Mouse (Mus musculus) megakaryocyte-erythroid progenitor cell, adult 5-6 weeks (primary cell): ENCODE measurements around the gene Atxn1. TPM values are rescaled to one million over a fixed set of nuclear protein-coding genes. Genes with fewer than 3 reads are reported as not detected.

Experiments used
- ATAC-seq: replicated peaks from 2 replicates; pipeline ENCODE4 v1.8.0; 2016; ENCODE audit warnings: mild to moderate bottlenecking, inconsistent platforms; ENCODE audit not compliant: severe bottlenecking, poor library complexity, low FRiP score, low TSS enrichment
- total RNA-seq, 2 experiments: library from RNA; stranded (forward) in 1 of 2; stranded (reverse) in 1 of 2; fragments of 200-1000, 215-1000 nt in 1 of 2; fragments of >200 nt in 1 of 2; fragmentation: Nextera tagmentation in 1 of 2; gene quantifications; 2 replicates each; pipeline ENCODE4 v1.2.3; 2014 to 2017

Gene Atxn1
- total RNA-seq, 2 experiments from 2014 or later = 6.3 to 23.3 TPM

DNA sequence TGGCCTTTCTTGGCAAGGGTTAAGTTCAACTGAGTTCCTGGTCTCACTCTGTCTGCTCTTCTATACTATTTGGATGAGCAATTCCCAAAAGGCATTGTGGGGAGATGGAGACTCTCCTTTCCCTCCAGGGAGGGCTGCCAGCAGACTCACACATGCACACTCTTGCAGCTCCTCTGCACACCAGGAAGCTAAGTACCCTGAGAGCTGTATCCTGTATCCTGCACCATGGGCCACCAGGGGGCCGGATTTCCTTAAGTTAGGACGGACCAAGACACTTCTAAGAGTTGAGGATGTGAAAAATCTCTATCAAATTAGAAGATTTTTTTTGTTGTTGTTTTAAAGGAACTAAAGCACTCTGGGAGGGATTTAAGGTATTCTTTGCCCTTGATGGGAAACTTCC lies 387.0 kb downstream of the Atxn1 start:
- ATAC-seq = no peak

DNA sequence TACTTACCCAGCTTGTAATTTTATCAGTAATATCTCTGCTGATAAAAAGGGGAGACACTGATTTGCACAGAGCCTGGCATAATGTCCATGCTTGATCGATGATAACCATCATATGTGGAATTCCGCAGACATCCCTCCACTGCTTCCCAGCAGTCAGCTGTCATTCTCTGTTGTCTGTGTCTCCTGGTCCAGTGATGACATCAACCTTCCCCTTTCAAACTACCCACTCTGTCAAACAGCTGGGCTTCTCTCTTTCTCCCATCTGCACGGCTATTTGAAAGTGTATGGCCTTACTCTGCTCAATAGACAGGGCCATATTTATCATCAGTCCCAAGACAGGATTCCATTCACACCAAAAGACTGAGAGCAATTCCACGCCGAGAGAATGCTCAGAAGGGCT lies 387.4 kb downstream of the Atxn1 start:
- no peak for ATAC-seq

DNA sequence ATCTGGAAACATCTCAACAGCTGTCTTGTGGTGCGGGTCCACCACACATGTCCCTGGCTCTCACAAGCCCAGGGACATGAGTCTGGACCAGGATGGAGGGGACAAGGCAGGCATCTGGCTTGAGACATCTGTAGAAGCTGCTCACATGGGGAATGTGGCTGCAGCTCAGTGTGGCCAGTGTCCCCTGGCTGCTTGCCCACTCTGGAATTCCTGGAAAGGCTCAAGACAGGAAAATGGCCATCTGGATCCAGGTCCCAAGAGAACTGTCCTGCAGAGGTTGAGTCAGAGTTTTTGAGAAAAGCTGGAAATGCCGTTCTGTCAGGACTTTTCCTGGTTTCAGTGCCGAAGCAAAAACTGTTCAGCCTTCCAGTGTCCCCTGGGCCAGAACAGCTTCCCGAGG lies 388.6 kb downstream of the Atxn1 start:
- ATAC-seq = no peak

DNA sequence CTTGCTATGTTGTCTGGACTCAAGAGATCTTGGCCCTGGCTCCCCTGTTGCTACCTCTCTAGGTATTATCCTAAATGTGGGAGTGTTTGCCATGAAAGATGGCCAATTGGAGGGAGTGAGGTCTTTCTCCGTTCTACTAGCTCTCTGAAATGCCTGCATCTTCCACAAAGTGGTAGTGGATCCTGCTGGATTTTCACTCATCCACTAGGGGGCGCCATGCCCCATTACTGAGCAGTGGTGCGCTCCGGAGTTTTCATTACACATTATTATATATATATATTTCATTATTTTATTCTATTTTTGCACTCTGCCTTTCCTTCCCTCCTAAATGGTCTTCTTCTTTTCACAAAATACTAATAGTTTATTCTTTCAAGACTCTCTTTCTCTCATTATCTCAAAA lies 392.0 kb downstream of the Atxn1 start:
- peak; percentile 73 for ATAC-seq

DNA sequence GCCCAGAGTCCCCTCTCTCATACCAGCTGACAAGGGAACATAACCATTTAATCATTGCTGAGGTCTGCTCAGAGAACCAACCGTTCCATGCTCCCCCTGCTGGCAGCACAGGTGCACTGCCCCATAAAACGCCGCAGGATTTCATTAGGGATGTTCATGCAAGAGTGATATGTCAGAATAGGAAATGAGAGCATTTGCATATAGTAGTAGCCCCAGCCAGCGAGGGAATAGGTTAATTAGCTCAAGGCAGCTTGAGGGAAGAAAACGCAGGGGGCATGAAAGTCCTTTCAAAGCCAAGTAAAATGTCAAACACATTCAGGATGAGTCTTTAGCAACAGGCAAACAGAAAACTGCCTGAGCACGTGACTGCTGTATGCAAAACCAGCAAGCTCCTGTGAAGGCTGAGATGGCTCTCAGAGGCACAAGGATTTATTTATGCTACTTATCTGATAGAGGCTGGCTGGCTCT lies 393.0 kb downstream of the Atxn1 start:
- peak; percentile 84 for ATAC-seq

DNA sequence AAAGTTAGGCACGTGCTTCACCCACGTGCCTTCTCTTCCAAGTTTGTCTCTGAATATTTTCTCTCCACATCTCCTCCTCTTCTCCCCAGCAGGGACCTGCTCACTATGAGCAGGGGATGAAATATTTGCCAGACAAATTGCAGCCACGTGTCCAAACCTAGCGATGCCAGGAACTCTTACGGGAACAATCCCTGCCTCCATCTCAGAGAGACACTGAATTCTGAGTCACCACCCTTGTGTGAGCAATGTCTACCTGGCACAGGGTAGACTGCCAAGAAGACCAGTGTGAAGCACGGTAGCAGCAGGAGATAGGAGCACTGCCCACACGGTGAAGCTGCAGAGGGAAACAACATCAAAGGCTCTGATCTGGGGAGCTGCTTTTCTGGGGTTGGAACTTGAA lies 394.9 kb downstream of the Atxn1 start:
- no peak for ATAC-seq

DNA sequence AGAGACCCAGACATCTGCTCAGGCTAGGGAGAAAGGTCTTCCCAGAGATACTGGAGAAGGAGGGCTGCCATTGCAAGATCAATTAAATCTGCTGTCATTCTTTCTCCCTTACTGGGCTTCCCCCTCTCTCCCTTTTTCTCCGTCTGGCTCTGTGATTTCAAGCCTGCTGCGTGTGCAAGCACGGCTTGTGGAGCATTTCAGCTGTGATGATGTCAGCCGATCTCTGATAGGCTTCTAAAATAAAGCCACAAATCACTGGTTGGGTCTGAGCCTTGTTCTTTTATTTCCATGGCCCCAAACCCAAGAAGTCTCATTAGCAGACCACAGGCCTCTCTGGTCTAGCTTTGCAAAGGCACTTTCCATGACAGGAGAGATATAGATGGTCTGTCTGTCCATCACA lies 399.9 kb downstream of the Atxn1 start:
- ATAC-seq = no peak

DNA sequence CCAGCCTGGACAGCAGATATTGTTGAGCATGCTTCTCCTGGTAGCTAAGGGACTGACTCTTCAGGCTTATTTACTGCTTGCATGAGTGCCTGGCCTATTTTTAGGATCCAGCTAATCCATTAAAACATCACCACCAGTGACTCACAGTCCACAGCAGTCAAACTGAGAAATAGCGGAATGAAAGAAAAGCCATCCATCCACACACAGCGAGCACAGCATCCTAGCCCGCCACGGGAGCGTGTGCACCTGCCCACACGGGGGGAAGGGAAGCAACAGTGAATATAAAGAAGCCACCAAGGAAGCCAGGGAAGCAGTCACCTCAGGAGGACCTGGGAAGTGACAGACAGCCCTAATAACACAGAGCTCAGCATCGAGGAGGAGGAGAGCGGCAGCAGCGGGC lies 402.8 kb downstream of the Atxn1 start:
- no peak for ATAC-seq

DNA sequence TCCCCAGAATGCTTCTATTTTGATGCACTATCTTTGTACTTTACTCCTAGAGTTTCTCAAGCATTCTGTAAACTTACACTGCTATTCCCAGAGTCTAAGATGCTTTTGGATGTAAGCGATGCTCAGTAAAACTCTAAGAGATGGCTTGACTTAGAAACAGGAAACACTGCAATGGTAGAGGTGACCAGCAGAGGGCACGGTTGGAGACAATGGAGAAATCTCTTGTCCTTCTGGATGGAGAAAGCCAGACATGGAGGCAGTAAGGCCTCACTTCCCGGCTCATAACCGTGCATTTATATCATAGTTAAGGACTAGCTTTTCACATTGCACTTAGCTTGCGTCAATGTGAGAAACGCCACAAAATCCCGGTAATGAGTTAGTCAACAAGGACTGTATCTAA lies 404.3 kb downstream of the Atxn1 start:
- no peak for ATAC-seq

DNA sequence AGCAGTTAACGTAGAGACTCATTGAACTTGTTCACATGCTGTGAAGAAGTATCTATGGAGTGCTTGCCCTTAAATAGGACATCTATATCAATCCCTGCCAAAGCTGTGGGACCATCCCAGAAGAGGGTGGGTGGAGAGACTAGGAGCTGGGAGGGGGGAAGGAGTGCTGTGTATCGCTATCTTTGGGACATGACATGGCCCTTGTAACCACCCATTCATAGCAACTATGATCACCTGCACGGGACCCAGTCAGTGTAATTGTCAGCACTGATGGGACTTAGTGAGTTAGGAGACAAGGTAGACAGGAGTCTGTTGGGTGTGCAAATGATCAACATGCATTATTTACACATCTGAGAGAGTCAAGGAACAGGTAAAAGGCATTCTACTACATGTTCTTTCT lies 405.6 kb downstream of the Atxn1 start:
- no peak for ATAC-seq

DNA sequence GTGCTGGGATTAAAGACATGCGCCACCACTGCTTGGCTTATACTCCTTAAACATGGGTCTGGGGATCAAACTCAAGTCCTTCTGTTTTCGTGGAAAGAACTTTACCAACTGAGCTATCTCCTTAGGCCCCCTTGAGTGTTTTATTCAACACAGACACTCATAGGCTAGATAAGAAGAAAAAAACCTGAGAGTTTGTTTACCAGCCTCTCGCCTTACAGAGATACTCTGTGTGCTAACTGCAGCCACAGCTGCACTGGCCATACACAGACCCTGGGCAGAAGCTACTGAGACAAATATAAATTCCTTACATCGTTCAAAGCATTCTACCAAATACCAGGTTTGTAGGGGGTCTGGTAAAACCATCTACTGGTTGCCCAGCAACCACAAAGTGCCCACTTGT lies 406.4 kb downstream of the Atxn1 start:
- no peak for ATAC-seq

DNA sequence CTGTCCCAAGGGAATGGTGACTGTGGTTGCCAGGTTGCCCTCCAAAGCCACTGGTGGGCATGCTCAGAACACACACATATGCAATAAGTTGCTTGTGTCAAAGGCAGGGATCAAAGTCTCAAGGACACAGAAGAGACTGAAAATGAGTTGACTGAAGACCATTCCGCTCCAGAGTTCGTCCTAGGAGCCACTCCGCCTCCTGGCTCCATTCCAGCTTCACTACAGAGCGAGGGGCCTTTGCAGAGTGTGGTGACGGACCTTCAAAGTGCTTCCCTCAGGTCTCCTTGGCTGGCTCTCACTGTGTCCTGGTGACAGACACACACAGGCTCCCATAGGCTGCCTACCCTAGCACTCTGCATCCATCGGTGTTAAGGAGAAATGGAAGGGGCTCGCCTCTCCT lies 411.1 kb downstream of the Atxn1 start:
- no peak for ATAC-seq

DNA sequence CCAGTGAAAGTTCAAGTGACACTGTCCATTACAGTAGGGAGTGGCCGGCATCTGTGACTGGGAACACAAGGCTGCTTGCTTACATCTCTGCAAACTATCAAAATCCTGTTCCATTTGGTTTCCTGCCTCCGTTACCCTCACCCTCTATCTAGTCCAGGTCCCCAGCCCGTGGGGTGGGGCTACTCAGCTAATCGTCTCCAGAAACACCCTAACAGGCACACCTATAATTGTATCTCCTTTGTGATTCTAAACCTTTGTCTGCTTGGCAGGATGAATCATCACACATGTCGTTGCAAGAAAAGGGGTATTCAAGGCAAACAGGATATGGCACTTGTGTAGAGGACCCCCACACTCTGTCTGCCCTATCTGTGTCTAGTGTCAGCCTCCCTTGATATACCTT lies 417.3 kb downstream of the Atxn1 start:
- no peak for ATAC-seq

DNA sequence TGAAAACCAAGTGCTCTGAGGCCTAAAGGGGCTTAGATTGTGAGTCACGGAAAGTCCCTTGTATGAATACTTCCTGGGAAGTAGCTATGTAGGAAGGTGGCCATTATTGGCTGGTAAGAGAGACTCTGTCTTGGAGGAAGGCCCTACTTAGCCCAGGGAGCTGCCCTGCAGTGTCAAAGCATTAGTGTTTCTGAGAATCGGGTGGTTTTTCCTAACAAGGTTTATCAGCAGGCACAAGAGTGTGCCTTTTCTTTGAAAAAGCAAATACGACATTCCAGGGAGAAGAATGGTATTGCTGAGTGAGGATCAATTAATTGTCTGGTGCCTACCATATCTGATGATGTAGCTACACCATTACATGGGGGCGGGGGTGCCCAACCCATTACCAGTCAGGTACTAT lies 417.9 kb downstream of the Atxn1 start:
- ATAC-seq = no peak

DNA sequence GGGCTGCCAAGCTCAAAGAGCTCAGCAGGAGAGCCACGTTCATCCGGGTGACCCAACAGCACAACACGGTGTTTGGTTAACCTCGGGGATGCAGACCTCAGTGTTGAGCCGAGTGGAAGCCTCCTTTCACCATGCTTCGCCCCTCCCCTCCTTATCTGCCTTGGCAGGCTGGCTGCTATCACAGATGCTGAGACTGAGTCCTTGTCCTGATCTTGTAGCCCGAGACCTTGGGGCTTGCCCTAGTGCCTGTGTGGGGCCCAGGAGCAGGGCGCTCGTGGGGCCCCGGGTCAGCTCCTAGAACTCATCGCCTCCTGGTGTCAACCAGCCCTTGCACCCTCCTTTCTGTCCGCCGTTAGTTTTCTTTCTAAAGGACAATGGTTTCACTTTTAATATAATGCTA lies 418.8 kb downstream of the Atxn1 start:
- peak; percentile 93 for ATAC-seq

DNA sequence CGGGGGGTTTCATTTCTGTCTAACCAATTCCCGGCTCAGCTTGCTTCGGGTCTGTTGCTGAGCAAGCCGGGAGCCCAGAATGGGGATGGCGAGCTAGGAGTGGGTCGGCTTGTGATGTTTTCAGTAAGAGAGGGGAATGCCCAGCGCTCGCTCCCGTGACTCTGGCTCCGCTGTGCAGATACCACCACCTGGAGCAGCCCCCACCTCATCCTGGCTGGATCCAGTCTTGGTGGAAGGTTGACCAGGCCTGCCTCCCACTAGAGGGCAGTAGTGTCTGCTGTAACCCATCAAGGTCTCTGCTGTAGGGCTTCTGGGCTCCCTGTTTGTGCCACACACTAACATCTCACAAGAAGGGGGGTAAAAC lies 425.6 kb downstream of the Atxn1 start:
- ATAC-seq = peak; percentile 67

DNA sequence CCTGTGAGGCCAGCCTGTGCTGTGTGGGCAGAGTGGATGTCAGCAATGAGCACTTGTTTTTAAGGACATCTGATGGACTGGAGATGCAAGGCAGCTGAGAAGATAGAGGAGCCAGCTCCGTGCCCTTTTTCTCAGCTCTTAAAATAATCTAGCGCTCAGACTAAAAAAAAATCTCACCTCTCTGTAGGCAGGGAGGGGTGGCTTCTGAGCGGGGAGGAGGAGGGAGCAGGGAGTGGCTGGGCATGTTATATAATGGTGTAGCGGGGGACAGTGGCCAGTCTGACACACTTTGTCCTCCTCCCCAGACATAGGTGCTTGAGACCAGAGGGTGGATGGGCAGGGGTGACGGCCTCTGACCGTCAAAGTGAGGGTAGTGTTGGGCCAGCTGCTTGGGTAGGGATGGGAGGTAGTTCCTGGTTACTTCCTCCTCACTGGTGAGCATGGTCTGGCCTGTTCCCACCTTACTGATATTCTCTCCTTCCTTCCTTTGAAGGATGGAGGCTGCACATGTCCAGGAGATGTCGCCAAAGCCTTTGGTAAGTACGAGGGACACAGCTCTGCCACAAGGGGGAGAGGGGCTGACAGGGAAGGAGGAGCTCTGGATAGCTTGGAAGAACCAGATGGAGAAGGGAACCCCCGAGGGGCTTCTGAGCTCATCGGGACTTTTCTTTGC lies 426.1 kb downstream of the Atxn1 start:
- ATAC-seq = peak; percentile 68

DNA sequence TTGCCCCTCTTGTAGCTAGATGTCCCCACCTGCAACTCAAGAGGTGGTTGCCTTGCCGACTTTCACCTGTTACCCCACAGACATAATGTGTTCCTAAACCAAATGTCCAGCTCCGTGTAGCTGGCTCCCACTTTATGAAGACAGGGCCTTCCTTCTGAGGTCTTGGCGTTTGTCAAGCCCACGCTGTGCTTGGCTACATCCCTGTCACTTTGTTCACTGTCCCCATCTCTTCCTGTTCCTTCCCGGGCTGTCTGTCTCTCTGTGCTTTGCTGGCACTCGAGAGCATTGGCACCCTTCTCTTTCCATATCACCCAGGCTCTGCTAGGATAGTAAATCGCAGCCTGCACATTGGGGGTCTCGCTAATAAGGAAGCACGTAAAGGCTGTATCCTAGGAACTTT lies 426.7 kb downstream of the Atxn1 start:
- ATAC-seq = no peak

DNA sequence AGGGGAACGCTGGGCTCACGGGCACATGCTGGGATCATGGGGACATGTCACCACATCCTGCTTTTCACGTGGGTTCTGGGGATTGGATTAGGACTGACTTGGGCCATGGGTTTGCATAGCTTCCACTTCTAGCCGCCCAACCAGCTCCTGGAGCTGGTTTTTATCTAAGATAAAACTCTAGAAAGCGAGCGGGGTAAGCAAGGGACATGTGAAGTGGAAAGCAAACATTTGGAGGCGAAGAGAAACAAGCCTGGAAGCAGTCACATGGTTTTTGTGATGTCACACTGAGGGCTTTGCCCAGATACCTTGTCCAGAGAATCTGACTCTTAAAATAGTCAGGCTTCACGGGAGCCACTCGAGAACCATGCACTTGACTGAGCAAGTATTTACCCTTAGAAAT lies 427.7 kb downstream of the Atxn1 start:
- no peak for ATAC-seq

DNA sequence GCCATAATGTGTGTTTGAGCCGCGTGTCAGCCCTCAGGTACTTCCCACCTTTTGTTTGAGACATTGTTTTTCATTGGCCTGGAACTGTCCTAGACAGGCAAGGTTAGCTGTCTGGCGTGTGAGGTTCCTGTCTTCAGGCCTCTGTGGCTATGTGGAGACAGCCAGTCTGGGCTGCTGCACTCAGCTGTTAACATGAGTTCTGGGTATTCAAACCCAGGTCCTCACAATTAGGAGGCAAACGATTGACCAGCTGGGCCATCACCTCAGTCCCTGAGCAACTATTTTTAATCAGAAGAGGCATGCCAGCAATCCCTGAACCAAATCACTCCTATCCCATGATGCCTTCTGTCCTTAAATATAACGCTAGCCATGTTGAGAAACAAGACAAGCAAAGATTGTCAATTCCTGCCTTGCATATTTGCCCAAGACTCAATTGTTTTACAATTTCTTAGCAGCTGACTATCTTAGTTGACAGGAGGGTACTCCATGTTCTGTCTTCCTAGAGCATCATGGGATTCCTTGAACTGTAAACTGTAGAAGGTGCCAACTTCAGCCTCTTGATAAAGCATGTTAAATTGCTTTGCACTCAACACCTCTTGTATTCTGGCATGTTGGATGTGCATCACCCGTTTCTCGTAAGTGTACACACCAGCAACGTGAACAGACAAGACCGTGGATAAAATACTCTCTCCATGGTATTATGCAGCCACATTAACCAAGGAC lies 428.9 kb downstream of the Atxn1 start:
- ATAC-seq = no peak

DNA sequence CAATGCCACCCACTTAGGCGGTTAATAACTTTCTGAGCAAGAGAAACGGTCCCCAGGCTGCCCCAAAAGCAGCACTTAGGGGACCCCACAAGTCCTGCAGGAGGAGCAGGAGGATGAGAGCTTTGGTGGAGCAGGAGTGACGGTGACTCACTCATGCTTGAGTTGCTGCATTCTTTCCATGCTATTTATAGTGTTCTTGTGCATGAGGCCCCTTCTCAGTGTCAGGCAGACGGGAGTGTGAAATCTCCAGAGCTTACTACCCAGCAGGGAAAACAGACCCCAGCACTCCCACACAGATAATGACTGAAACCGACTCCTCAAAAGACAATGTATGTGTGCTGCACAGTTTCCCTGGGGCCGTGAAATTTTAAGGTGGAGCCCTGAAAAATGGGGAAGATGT lies 434.1 kb downstream of the Atxn1 start:
- no peak for ATAC-seq
